Mouse (Mus musculus) hindbrain, embryonic 13.5 days (tissue): ENCODE results near the gene Mex3b. TPM values are rescaled to one million over a fixed set of nuclear protein-coding genes. Genes with fewer than 3 reads are reported as not detected.

Experiments used
- ATAC-seq: fragments of 200-750 bp; cut with Nextera tagmentation; 2 replicates; pipeline ENCODE4 v1.8.0; 2017; ENCODE audit warnings: moderate TSS enrichment; ENCODE audit not compliant: low FRiP score
- H3K27ac ChIP-seq: fragments of 300-500 bp; sonication (generic); 2 replicates; pipeline ENCODE4 v1.5.1; 2015; ENCODE audit warnings: inconsistent platforms, mild to moderate bottlenecking, moderate library complexity
- H3K27me3 ChIP-seq: fragments of 300-500 bp; sonication (generic); 2 replicates; pipeline ENCODE4 v1.6.1; 2015; ENCODE audit warnings: mild to moderate bottlenecking, inconsistent platforms
- H3K36me3 ChIP-seq: fragments of 300-500 bp; sonication (generic); 2 replicates; pipeline ENCODE4 v1.6.1; 2015; ENCODE audit warnings: mild to moderate bottlenecking, inconsistent platforms
- H3K4me1 ChIP-seq: fragments of 300-500 bp; sonication (generic); replicated peaks from 2 replicates; pipeline ENCODE4 v1.6.1; 2015; ENCODE audit warnings: inconsistent platforms
- H3K4me2 ChIP-seq: fragments of 300-500 bp; sonication (generic); 2 replicates; pipeline ENCODE4 v1.6.1; 2015; ENCODE audit warnings: inconsistent platforms, mild to moderate bottlenecking, moderate library complexity
- H3K4me3 ChIP-seq: fragments of 300-500 bp; sonication (generic); 2 replicates; pipeline ENCODE4 v1.5.1; 2015; ENCODE audit warnings: mild to moderate bottlenecking, inconsistent platforms
- H3K9ac ChIP-seq: fragments of 300-500 bp; sonication (generic); 2 replicates; pipeline ENCODE4 v1.6.1; 2015; ENCODE audit warnings: mild to moderate bottlenecking, inconsistent platforms
- H3K9me3 ChIP-seq: fragments of 300-500 bp; sonication (generic); 2 replicates; pipeline ENCODE4 v1.6.1; 2016; ENCODE audit warnings: inconsistent platforms
- WGBS: fragments of 180-500 bp; shearing (Covaris S2); methylation state at CpG from one replicate; pipeline ENCODE4 v1.1.7; 2015; 5-methylcytosine and 5-hydroxymethylcytosine counted together
- polyA plus RNA-seq: library from polyadenylated mRNA; unstranded; fragments of >200 nt; fragmentation: Nextera tagmentation; extraction: Ambion mirVana; gene quantifications from 2 replicates; pipeline ENCODE4 v1.2.1, GENCODE M21; 2015

Mex3b gene
- polyA plus RNA-seq, 1 experiment from 2014 or later: 37.5 TPM

DNA sequence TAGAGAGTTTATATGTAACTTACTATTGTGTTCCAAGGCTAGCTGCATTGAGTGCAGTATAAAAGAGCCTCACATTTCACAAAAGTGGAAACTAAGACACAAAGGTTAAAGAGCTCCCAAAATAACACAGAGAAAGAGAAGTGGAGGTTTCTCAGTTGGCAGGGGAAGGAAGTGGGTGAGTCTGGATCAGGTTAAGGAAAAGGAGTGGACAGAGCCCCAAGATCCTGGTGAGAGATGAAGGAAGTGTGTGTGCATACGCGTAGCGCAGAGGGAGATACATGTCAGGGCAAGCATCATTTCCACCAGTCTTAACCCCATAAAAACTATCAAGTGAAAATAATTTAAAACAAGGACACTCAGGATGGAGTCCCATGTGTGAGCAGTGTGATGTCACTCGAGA is 15.5 kb upstream of the Mex3b start:
- Histone ChIP-seq H3K36me3 (no peaks in the 10 kb centered on the region), H3K9ac (no peak overlapping the region), H3K4me1 (peaks cover 9% of the 10 kb centered on the region; the same call in 1 of the 2 replicates), H3K4me3 (no peak overlapping the region), H3K4me2 (no peak overlapping the region), H3K27me3 (no peaks in the 10 kb centered on the region), H3K27ac (no peak overlapping the region), H3K9me3 (no peaks in the 10 kb centered on the region)
- ATAC-seq: no peak
- 89% methylated on average over 4 of the region's 4 CpGs for WGBS

DNA sequence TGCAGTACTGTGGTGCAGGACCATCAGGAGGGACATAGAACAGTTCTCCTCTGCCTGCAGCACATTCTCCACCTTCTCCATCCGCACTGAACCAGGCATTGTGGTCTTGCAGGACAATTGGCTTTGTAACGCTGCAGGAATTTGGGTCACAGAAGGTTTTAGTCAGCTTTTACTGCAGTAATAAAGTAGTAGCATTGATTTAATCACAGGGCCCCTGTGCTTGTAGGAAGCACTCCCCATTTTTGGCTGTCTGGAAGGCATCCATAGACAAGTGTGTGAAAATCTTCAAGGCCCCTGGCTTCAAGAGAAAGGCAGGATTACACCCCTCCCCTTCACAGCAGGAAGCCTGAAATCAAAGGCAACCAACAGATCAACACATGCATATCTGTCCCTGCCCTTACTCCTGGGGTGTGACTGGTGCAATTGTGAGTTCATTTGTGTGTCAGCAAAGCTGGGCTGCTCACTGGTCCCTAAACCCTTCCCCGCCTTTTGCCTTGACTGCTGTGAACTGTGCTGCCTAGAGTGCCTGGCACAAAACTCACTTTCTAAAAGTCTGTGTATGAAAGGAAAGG is 12.9 kb upstream of the Mex3b start:
- no peak overlapping the region for H3K4me3 ChIP-seq
- H3K27ac ChIP-seq: no peak overlapping the region
- 27% methylated on average over 3 of the region's 3 CpGs for WGBS
- H3K36me3 ChIP-seq: no peaks in the 10 kb centered on the region
- H3K27me3 ChIP-seq: no peaks in the 10 kb centered on the region
- no peak overlapping the region for H3K4me2 ChIP-seq
- no peak overlapping the region for H3K9ac ChIP-seq
- H3K9me3 ChIP-seq: no peaks in the 10 kb centered on the region
- ATAC-seq: no peak
- H3K4me1 ChIP-seq: peaks cover 9% of the 10 kb centered on the region; the same call in 1 of the 2 replicates

DNA sequence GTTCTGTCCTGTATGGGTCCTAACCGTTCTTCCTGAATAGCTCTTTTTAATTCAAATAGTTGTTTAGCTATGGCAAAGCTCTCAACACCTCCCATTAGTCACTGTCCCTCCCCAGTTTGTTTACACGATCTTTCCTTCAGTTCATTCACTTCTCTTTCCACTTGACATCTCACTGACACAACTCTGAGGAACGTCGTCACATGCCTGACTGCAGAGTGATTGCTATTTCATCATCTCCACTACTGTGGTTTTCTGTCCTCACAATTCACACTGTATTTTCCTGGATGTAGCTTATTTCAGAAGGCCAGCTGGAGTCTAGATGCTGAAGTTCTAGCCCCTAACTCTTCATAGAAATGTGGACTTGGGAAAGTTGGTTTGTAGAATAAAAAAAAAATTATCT is 8.5 kb upstream of the Mex3b start:
- 49% methylated on average over 4 of the region's 4 CpGs for WGBS
- H3K36me3 ChIP-seq: no peaks in the 10 kb centered on the region
- H3K4me2 ChIP-seq: no peak overlapping the region
- no peaks in the 10 kb centered on the region for H3K27me3 ChIP-seq
- no peak for ATAC-seq
- H3K9me3 ChIP-seq: no peaks in the 10 kb centered on the region
- H3K27ac ChIP-seq: no peak overlapping the region
- no peak overlapping the region for H3K9ac ChIP-seq
- no peak overlapping the region for H3K4me3 ChIP-seq
- H3K4me1 ChIP-seq: peaks cover 12% of the 10 kb centered on the region

DNA sequence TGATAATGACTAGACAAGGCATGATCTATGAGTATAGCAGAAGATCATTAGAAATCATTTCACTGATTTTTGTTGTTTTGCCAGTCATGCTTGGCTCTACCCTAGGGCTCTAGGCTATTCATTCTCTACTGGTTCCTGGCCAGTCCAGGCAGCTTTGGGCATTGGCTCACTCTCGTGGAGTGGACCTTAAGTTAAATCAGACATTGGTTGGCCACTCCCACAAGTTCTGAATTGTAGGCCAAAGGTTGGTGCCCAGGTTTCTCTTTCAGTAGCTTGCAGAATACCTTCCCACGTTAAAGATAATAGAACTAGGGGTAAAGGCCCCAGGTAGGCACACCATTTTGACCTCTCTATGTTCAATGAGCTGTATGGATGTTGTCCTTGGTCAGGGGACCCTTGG is 6.5 kb upstream of the Mex3b start:
- H3K4me1 ChIP-seq: peaks cover 17% of the 10 kb centered on the region
- H3K27ac ChIP-seq: no peak overlapping the region
- H3K9ac ChIP-seq: no peak overlapping the region
- 80% methylated on average over 2 of the region's 2 CpGs for WGBS
- H3K27me3 ChIP-seq: no peaks in the 10 kb centered on the region
- ATAC-seq: no peak
- no peaks in the 10 kb centered on the region for H3K36me3 ChIP-seq
- no peak overlapping the region for H3K4me2 ChIP-seq
- H3K9me3 ChIP-seq: no peaks in the 10 kb centered on the region
- no peak overlapping the region for H3K4me3 ChIP-seq

DNA sequence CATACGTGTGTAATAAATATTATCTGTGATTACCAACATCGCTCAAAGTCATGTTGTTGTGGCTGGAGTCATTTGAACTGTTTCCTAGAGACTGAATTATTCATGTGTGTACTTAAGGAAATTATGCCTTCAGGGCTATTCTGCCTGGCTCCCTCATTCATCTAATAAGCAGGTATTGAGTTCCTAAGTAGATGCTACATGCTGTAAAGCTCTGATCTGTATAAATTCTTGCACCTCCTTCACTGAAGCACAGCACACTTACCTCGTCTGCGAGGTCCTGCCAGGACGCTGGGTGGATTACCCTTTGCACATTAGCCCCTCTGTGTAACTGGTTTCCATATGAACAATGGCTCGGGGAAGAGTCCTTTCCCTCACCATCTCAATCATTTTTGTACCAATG is 3.8 kb upstream of the Mex3b start:
- no peak overlapping the region for H3K4me2 ChIP-seq
- no peaks in the 10 kb centered on the region for H3K9me3 ChIP-seq
- peak overlapping the region; percentile 100 for H3K27ac ChIP-seq
- peaks cover 17% of the 10 kb centered on the region for H3K4me1 ChIP-seq
- no peaks in the 10 kb centered on the region for H3K27me3 ChIP-seq
- H3K4me3 ChIP-seq: no peak overlapping the region
- H3K9ac ChIP-seq: peak overlapping the region; percentile 35
- H3K36me3 ChIP-seq: no peaks in the 10 kb centered on the region
- 34% methylated on average over 6 of the region's 6 CpGs for WGBS
- no peak for ATAC-seq

DNA sequence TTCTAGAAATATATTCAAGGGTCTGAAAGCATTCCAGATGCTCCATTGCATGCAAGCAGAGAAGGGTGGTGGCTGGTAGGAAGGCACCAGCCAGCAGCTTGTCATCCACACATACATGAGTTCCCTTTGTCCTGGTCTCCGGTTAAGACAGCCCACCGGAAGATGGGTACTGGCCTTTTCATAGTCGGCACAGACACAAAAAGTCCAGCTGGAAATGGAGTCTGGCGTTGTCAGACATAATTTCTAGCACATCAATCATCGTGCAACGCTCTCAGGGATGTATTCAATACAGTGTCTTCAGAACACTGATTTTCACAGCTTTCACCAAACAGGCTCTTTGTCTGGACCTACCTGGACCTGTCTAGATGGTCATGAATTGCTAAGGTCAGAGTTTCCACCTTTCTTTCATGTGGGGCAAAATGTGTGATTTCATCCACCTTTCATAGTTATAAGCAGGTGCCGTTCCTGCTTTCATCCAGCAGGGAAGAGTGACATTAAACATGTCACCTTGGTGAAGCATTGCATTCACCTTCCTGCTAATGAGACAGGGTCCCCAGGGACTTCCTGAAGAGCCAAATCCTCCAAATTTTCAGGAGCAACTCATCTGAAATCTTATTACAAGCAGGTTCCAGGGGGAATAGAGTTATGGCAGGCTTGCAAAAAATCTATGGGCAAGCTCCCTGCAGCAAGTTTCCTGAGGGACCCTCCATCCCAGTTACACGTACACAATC is 2.7 kb upstream of the Mex3b start:
- peaks cover 17% of the 10 kb centered on the region for H3K4me1 ChIP-seq
- peak overlapping the region; percentile 81 for H3K4me2 ChIP-seq
- peak overlapping the region; percentile 100 for H3K9ac ChIP-seq
- H3K9me3 ChIP-seq: no peaks in the 10 kb centered on the region
- peak overlapping the region; percentile 100 for H3K27ac ChIP-seq
- 17% methylated on average over 8 of the region's 8 CpGs for WGBS
- H3K27me3 ChIP-seq: no peaks in the 10 kb centered on the region
- H3K36me3 ChIP-seq: peaks cover 7% of the 10 kb centered on the region
- no peak for ATAC-seq
- peak overlapping the region; percentile 97 for H3K4me3 ChIP-seq

DNA sequence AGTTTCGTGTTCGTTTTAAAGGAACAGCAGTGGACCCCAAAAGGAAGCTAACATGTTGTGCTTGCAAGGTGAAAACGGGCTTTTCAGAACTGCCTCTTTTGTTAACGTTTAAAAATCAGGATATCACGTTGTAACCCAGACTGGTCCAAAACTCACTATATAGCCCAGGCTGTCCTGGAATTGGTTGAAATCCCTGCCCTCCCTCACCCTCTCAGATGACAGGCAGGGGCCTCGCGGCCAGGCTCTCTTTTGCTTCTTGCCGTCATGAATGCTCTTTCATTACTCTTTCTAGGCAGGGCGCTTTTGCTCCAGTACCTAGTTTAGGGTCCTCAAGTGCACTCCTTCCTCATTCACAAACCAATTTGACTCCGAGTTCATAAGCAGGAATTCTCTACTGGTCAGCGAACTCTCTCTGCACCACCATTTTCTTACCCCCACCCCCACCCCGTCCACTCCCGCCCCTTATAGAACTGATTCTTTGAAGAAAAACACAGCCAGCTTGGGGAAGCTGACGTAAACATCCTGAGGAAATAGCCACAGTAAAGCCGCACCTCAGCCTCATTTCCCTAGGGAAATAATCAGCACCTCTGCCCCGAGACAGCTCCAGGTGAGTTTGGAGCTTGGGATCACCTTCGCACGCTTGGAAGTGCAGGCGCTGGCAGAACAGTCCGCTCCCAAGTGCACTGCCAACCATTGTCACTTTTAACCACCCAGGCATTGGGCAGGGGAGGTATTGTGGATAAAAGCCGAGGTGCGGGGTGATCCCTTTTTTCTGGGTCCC is 2.0 kb upstream of the Mex3b start:
- ATAC-seq: no peak
- Histone ChIP-seq H3K9me3 (no peaks in the 10 kb centered on the region), H3K27me3 (no peaks in the 10 kb centered on the region), H3K27ac (peak overlapping the region; percentile 100), H3K36me3 (peaks cover 14% of the 10 kb centered on the region), H3K9ac (peak overlapping the region; percentile 100), H3K4me2 (peak overlapping the region; percentile 81), H3K4me3 (peak overlapping the region; percentile 97), H3K4me1 (peaks cover 17% of the 10 kb centered on the region)
- WGBS: under 1% methylated on average over 22 of the region's 22 CpGs

DNA sequence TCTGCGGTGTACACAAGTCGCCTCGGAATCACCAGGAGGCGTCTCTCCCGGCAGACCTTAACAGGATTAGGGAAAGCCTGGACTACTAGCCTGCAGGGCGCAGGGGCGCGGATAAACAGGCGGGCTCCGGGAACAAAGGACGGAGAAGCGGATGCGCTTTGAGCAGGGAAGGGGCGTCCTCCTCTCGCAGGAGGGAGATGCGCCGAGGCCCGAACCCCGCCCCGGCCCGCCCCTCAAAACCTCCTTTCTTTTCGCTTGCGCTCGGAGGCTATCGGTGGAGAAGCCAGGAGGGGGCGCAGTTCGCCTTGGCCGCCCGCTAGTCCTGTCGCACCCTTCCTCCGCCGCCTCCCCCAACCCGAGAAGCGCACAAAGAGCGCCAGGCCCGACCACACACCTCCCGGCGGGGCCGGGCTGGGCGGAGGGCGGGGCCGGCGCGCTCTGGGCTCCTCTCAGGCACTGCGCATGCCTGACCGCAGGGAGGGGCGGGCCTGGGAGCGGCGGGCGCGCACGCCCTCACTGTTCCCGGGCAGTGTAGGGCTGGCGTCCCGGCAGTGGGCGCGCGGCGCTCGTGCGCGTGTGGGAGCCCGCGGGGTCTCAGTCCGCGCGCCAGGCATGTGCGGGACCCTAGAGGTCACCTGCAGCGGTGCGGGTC is 1.2 kb upstream of the Mex3b start:
- Histone ChIP-seq H3K9ac (peak overlapping the region; percentile 100), H3K4me3 (peak overlapping the region; percentile 97), H3K9me3 (no peaks in the 10 kb centered on the region), H3K27ac (peak overlapping the region; percentile 100), H3K4me1 (peaks cover 17% of the 10 kb centered on the region), H3K36me3 (peaks cover 18% of the 10 kb centered on the region), H3K27me3 (no peaks in the 10 kb centered on the region), H3K4me2 (peak overlapping the region; percentile 81)
- under 1% methylated on average over 67 of the region's 70 CpGs for WGBS
- ATAC-seq: peak; percentile 93

DNA sequence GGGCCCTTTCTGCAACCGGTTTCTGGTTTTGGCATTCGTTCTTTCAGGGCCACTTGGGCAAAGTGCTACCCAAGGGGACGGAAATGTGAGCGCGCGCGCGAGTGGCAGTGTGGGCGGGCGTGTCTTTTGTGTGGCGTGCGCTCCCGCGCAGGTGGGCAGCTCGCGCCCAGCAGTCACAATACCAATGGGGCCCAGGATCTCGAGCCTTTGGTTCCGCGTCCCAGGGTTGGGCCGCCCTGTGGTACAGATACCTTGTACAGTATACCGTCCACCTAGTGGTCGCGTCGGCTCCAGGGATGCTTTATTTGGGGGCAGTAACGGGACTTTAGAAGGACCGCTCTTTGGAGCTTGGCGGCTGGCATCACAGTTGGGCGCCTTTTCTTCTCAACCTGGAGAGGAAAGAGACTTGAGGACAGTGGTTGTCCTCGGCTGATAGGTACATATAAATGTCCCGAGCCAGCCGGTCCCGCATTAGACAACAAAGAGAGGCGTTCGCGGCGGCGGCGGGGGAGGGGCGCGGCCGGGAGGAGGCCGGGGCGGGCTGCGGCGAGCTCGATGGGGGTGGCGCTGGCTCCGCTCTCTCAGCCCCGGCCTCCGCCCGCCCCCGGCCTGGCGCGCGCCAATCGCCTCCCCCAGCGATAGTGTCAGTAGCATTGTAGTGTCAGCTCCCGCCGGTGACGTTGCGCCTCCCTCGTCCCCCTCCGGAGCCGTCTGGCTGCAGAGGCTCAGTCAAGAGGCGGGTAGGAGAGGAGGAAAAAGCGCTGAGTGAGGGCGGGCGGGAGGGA is 455 bp upstream of the Mex3b start:
- peak; percentile 86 for ATAC-seq
- Histone ChIP-seq H3K4me2 (peak overlapping the region; percentile 81), H3K9me3 (no peaks in the 10 kb centered on the region), H3K27ac (peak overlapping the region; percentile 100), H3K9ac (peak overlapping the region; percentile 100), H3K4me3 (peak overlapping the region; percentile 97), H3K27me3 (no peaks in the 10 kb centered on the region), H3K4me1 (peaks cover 19% of the 10 kb centered on the region), H3K36me3 (peaks cover 19% of the 10 kb centered on the region)
- under 1% methylated on average over 50 of the region's 68 CpGs for WGBS

DNA sequence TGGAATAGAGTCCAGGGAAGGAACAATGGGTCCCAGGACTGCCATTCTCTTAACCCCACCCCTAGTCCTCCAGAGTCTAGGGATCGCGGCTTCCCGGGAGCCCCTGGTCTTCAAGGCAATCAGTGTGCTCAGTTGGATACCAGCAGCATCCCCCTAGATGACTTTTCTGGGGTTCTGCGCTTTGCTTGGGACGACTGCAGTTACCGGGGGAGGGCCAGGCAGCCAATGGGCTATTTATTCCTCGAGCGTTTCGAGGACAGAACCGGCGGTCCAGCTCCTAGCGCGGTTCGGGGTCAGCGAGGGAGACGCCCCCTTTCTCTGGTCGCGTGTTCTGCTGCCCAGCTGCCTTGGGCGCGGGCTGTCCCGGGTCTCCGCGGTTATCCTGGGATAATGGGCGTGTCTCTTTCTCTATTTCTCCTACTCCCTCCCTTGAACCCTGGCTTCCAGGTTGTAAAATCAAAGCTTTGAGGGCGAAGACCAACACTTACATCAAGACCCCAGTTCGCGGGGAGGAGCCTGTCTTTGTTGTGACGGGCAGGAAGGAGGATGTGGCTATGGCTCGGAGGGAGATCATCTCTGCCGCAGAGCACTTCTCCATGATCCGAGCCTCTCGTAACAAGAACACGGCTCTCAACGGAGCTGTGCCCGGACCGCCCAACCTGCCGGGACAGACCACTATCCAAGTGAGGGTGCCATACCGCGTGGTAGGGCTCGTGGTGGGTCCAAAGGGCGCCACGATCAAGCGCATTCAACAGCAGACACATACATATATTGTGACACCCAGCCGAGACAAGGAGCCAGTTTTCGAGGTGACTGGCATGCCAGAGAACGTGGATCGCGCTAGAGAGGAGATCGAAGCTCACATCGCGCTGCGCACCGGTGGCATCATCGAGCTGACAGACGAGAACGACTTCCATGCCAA is 1.4 kb downstream of the Mex3b start:
- Histone ChIP-seq H3K27ac (peak overlapping the region; percentile 100), H3K4me3 (peak overlapping the region; percentile 97), H3K27me3 (no peaks in the 10 kb centered on the region), H3K36me3 (peaks cover 22% of the 10 kb centered on the region), H3K4me1 (peaks cover 31% of the 10 kb centered on the region), H3K9me3 (no peaks in the 10 kb centered on the region), H3K9ac (peak overlapping the region; percentile 100), H3K4me2 (peak overlapping the region; percentile 93)
- WGBS: under 1% methylated on average over 56 of the region's 56 CpGs
- ATAC-seq: no peak
